Mouse (Mus musculus) heart, postnatal 25 days (tissue): Measurements from ENCODE around the gene Zfp358. TPM values are rescaled to one million over a fixed set of nuclear protein-coding genes. Genes with fewer than 3 reads are reported as not detected.

Source experiments
- DNase-seq: peaks from one replicate; pipeline ENCODE4 v3.0.0; 2022; ENCODE audit warnings: low spot score
- intact Hi-C: fragments of 180-260 bp; cut with DNase I; formaldehyde crosslinking; loops from one replicate; pipeline ENCODE4 v1.15.1; 2025
- total RNA-seq, 2 experiments: library from RNA; stranded (reverse); gene quantifications; 2 replicates each; pipeline ENCODE4 v1.2.3; 2021

The Zfp358 gene
- total RNA-seq, 2 experiments from 2014 or later = 27.2 to 28.6 TPM

DNA sequence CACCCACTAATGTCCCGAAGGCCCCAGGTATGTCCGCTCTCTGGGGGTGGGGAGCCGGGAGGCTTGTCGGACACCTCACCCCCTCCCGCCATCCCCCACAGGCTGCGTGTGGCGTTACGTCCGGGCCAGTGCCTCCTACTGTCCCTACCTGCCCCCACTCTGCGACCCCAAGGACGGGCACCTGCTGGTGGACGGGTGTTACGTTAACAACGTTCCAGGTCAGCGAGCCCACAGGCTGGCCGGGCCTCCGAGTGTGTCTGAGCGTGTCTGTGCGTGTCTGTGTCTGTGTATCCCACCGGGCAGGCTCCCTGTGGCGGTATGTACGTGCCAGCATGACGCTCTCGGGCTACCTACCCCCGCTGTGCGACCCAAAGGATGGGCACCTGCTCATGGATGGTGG, 44.7 kb downstream of the Zfp358 start:
- no peak for DNase-seq
- intact Hi-C loops = no loop called here

DNA sequence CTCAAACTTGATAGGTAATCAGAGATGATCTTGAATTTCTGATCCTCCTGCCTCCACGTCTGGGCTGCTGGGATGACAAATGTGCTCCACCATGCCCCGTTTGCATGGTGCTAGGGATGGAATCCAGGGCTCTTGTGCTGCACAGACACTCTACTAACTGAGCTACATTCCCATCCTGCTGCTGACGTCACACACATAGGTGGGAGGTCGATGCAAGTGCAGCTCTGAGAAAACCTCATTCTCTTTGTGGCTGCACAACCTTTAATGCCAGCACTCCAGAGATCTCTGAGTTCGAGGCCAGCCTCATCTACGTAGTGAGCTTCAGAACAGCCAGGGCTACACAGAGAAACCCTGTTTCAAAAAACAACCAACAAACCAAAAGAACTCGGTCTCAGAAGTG, 46.2 kb downstream of the Zfp358 start:
- intact Hi-C loops = no loop called here
- DNase-seq = no peak

GRCm38 (mm10) chr8:3540076-3540475, 47.1 kb downstream of the Zfp358 start:
- intact Hi-C loops = no loop called here
- no peak for DNase-seq

GRCm38 (mm10) chr8:3546511-3546910, 53.6 kb downstream of the Zfp358 start:
- intact Hi-C loops = no loop called here
- DNase-seq = no peak

Other genes starting within 250 kb of the Zfp358 start
- gene Insr, start 213.5 kb upstream of the Zfp358 start, total RNA-seq = 100 to 1,000 TPM; 118 to 122 TPM
- gene A430078G23Rik, start 139.7 kb upstream of the Zfp358 start, total RNA-seq = under 1 TPM; 0.34 to 0.67 TPM
- gene Arhgef18, start 100.1 kb upstream of the Zfp358 start, total RNA-seq = 10 to 100 TPM; 20.0 to 20.3 TPM
- 1 to 10 TPM; 3.2 to 3.4 TPM for gene Pex11g, start 25.5 kb upstream of the Zfp358 start, total RNA-seq
- gene Tex45, start 22.3 kb upstream of the Zfp358 start, total RNA-seq = not detected
- 10 to 100 TPM; 18.5 to 22.0 TPM for gene Mcoln1, start 7.3 kb downstream of the Zfp358 start, total RNA-seq
- gene Pnpla6, start 22.2 kb downstream of the Zfp358 start, total RNA-seq = 10 to 100 TPM; 10.6 to 11.9 TPM
- under 1 TPM in 1 of 2 experiments, not detected in 1; 0.25 TPM for gene C330021F23Rik, start 74.9 kb downstream of the Zfp358 start, total RNA-seq
- under 1 TPM; 0.47 to 0.67 TPM for gene Camsap3, start 94.2 kb downstream of the Zfp358 start, total RNA-seq
- gene Xab2, start 128.2 kb downstream of the Zfp358 start, total RNA-seq = 10 to 100 TPM; 14.5 to 14.9 TPM
- 10 to 100 TPM; 70.6 to 80.3 TPM for gene Pet100, start 128.4 kb downstream of the Zfp358 start, total RNA-seq
- not detected for gene Pcp2, start 132.4 kb downstream of the Zfp358 start, total RNA-seq
- 1 to 10 TPM; 4.5 to 4.8 TPM for gene Stxbp2, start 137.8 kb downstream of the Zfp358 start, total RNA-seq
- gene Retn, start 162.6 kb downstream of the Zfp358 start, total RNA-seq = 1 to 10 TPM in 1 of 2 experiments, under 1 TPM in 1; 0.70 to 3.7 TPM
- under 1 TPM; 0.22 to 0.34 TPM for gene Mcemp1, start 172.6 kb downstream of the Zfp358 start, total RNA-seq
- 1 to 10 TPM in 1 of 2 experiments, not detected in 1; 2.2 TPM for gene Fcor, start 179.2 kb downstream of the Zfp358 start, total RNA-seq
- gene Trappc5, start 183.2 kb downstream of the Zfp358 start, total RNA-seq = 10 to 100 TPM; 19.1 to 19.3 TPM
- under 1 TPM; 0.29 to 0.59 TPM for gene Fcer2a, start 201.0 kb downstream of the Zfp358 start, total RNA-seq
- gene Clec4g, start 227.5 kb downstream of the Zfp358 start, total RNA-seq = under 1 TPM; 0.65 to 0.67 TPM